Mouse (Mus musculus): Measurements from ENCODE around the gene Plod3.

Plod3 gene

DNA sequence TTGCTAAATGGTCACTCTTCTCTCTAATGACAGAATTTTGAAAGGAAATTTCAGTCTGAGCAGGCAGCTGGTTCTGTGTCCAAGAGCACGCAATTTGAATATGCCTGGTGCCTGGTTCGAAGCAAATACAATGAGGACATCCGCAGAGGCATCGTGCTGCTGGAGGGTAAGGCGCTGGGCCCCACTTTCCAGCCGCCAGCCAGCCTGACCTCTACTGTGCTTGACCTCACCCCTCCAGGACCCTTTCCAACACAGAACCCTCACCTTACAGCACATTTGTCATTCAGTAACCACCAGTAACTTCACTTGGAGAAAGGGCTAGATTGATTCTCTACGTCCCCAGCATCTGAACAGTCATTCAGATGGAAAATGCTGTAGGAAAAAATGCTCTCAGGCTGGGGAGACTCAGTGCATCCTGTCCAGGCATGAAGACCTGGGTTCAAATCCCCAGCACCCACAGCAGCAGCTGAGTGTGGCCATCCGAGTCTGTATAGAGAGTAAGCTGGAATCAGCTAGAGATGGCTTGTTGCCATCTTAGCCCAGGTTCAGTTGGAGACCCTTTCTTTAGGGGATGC lies 23.8 kb upstream of the Plod3 start:
- no peak for DNase-seq (ENCODE audit: low read depth, low spot score)

DNA sequence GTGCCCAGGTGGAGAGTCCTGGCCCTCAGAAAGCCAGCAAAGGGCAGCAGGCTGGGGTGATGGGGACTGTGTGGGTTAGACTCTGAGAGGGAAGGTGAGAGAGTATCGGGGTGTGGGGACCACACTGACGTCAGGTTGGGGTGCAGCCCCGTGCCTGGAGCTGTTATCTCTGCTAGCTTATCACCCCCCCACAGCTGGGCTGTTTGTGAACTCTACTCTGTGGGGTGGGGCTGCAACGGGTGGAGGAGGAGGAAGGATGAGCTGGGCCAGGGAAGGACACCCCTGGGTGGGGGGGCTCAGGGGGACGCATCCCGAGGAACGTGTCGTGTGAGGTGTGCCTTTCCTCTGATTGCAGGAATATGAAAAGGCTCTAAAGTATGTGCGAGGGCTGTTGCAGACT lies 21.6 kb upstream of the Plod3 start:
- DNase-seq (ENCODE audit: low read depth, low spot score) = no peak

DNA sequence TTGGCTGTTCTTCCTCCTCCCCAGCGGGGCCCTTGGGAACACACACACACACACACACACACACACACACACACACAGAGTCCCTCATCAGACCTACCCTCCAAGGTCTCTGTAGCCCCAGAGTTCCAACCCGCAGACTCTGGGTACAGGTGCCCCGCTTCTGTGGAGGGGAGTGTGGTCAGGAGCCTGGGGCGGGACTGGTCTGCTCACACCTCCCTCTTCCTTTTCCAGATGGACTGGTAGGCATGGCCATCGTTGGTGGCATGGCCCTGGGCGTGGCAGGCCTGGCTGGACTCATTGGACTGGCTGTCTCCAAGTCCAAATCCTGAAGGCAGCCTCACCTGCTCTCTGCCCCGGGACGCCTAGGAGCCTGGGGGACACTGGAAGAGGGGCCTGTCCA lies 21.1 kb upstream of the Plod3 start:
- DNase-seq (ENCODE audit: low read depth, low spot score) = no peak

DNA sequence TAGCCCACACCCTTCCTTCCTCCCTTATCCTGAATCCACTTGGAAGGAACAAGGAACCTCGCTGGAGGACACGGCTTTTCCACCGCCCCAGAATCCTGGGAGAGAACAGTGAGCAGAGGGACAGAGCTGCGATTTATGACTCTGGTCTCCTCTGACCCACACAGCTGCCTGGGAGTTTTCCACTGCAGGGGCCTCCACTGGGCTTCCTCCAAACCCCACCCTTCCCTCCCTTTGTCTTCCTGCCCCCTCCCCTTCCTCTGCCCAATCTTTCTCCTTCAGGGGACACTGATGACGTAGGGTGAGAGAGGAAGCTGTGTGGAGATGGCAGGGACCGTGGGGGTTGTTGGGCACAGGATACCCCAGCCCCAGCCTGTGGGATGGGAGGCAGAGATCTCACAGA lies 20.5 kb upstream of the Plod3 start, which contains the start of gene Cldn15:
TSS of gene Cldn15 (plus strand) at position 286 of the 400 bp plus-strand sequence.
- no peak for DNase-seq (ENCODE audit: low read depth, low spot score)

DNA sequence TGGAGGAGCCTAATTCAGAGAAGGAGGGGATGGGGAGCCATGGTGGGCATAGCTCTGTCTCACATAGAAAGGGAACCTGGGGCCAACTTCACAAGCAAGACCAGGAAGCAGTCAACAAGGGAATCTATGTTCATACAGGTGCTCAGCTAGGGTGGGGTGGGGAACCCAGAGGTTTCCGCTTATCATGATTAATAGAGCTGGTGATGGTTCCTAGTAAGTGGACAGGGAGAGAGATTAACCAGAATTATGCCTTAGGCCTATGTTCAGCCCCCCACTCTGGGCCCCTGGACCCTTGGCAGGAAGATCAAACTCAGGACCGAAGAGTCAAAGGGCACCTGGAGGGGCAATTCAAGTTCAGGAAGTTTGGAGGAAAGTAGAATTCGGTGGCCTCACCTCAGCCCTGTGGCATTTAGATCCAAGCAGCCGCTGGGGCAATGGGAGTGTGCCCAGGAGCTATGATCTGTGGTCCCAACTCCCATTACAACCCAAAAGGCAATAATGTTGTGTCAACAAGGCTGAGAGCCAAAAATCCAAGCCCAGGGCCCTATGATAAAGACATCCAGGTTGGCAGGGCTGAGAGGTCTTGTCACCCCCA lies 19.9 kb upstream of the Plod3 start:
- no peak for DNase-seq (ENCODE audit: low read depth, low spot score)

DNA sequence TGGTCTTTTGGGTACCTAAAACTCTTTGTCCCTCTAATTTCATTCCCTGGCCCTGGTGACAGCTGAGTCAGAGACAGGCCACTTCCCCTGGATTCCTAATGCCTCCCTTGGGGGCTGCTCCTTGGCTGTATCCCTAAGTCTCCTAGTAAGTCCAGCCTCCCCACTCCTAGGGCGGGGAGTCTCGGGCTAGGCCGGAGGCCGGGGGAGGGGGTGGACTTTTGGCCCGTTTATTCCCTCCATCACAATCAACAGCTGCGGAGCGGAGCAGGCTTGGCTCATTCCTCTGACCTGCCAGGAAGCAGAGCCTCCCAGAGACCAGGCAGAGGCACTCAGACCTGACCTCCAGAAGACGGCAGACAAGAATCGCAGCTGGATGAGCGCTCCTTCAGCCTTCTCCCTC lies 19.2 kb upstream of the Plod3 start:
- DNase-seq (ENCODE audit: low read depth, low spot score) = no peak

DNA sequence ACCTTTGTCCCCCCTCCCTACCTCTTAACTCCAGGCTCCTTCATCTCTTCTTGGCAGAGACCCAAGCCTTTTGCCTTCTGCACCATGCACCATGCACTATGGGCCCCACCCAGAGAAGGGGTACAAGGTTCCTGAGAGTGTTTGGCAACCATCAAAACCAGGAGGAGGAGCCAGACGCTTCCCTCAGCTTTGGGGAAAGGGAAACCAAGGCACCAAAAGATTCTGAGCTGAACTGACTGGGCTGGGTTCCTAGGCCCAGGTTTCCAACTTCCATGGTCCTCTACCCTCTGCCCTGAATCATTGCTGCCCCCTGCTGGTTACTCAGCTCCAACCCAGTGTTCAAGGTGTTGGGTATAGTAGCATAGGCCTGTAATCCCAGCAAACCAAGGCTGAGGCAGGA lies 16.1 kb upstream of the Plod3 start:
- no peak for DNase-seq (ENCODE audit: low read depth, low spot score)

DNA sequence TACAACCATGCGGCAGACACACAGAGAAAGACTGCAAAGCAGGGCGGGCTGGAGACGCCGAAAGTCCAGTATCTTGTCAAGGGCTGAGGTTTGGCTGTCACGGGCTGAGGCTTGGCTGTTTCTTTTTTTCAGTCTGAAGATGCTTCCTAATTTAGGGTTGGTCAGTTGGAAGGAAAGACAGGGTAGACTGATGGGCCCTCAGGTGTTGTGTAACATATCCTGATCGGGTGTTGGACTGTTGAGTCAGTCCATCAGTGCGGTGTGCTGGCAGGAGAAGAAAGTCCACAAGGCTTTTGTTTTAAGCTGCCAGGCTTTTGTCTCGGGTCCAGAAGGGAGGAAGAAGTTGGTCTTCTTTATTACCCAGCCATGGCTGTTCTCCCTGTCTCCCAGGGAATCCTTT lies 13.1 kb upstream of the Plod3 start:
- no peak for DNase-seq (ENCODE audit: low read depth, low spot score)

DNA sequence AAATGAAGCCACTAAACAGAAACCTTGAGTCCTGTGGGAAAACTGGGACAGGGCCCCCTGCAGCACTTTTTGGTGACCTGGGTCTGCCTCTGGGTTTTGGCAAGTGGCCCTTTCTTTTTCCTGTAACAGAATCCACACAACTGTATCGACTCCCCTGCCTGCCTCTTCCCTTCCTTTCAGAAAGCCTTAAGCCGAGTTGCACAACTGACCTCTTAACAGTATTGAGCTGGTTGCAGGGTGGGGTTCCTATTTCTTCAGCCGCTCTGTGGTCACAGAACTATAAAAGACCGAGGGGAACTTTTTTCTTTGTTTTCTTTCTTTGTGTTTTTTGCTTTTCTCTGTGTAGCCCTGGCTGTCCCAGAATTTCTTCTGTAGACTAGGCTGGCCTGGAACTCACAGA lies 9.1 kb upstream of the Plod3 start:
- DNase-seq (ENCODE audit: low read depth, low spot score) = no peak

DNA sequence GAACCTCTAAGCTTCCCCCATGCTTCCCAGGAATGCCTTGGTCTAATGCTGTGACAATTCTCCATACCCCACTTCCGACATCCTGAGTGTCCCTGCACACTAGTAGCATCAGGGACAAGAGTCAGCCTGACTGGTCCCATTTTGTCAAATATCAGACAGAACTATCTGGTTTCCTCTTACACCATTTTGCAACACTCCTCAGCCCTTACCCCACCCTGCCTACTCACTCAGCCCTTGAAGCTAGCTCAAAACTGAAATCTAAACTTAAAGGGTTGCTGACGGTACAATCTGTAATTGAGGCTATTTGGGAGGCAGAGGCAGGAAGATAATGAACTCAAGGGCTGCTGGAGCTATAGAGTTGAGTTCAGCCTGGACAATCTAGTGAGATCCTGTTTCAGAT lies 7.1 kb upstream of the Plod3 start:
- DNase-seq (ENCODE audit: low read depth, low spot score) = no peak

DNA sequence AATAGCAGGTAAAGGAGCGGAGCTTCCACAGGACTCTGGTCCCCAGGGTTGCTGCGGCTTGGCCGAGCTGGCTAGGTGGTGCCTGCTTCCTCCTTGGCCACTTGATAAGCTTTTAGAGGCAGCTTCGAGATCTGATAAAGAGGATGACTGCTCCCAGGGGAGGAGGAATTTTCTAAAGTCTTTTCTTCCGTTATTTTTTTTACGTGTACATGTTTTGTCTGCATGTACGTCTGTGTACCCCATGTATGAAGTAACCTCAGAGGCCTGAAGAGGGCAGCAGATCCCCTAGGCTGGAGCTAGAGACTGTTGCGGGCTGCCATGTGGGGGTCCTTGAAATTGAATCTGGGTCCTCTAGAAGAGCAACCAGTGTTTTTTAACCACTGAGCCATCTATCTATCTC lies 5.8 kb upstream of the Plod3 start:
- no peak for DNase-seq (ENCODE audit: low read depth, low spot score)

DNA sequence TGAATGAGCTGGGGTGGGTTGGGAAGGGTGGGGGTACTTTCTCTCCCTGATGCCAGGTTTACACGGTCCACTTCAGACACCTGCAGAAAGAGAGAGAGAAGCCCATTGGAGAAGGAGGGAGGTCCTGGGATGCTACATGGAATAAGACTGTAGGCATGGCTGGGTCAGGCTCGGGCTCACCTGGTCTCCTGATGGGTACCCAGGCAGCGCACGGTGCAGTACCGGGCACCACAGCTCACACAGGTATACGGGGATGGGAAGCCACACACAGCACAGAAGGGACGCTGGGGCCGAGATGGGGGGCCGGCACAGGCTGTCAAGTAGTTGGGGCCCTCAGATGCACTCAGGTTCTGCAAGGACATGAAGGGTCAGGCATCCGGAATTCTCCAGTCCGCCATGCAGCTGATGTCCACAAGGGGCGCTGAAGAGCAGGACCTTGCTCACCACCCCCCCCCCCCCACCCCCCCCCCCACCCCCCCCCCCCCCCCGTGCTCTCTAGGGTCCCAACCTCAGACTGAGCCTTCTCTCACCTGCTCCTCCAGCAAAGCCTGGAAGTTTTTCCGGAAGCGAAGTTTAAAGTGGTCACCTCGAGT lies 4.4 kb upstream of the Plod3 start:
- DNase-seq (ENCODE audit: low read depth, low spot score) = peak; percentile 37

DNA sequence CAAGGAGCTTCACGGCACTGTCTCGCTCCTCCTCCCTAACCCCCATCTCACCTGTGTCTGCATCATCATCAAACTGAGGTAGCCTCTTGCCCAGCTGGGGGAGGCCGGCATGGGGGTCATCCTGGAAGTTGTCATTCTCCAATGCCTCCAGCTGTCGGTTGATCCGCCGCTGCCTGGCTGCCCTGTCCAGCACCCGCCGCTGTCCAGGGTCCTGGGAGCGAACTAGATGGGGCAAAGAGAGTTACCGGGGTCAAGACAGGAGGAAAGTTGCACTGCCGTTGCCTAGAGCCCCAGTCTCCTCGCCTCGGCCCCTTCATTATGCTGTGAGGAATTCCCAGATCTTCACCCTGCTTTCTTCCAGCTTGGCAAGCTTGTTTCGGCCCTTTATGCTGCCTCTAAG lies 2.0 kb upstream of the Plod3 start:
- no peak for DNase-seq (ENCODE audit: low read depth, low spot score)

DNA sequence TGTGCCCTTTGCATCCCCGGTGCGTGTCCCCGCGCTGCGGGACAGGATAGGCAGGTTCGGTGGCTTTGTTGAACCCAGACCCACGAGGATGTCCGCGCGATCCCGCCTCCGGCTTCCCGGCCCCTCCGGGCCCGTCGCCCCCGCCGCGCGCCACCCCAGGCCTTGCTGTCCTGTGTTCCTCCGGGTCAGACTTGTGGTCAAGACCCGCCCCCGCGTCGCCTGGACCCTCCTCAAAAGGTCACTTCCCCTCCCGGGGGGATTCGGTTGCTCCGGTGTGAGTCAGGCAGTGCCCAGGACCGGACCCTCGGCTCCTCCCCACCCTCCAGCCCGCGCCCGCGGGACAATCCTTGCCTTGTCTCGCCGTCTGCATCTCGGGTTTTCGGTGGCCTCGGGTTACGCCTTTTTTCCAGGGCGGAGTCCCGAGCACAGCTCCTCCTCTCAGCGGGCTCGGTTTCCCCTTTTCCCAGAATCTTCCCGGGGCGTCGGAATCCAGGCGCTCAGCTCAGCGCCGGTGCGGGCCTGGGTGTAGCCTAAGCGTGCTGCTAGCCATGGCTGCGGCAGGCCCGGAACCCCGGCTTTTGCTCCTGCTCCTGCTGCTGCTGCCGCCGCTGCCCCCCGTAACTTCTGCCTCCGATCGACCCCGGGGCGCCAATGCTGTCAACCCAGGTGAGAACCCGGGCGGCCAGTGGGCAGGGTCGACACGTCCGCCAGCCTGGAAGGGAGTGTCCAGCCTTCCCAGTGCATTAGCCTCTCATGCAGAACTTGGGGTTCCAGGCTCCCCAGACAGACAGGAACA lies 517 bp downstream of the Plod3 start:
- DNase-seq (ENCODE audit: low read depth, low spot score) = no peak

DNA sequence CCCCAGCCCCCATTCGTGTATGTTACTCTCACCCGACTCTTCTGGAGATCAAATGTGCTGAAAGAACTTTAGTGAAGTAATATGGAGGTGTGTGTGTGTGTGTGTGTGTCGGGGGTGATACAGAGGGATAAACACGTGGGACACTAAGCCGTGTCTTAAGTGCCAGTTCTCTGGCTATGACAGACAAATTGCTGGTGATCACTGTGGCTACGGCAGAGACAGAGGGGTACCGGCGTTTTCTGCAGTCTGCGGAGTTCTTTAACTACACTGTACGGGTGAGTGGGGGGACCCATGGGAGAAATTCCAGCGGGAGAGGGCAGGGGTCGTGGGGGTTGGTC lies 1.1 kb downstream of the Plod3 start, which contains the start of gene Znhit1:
TSS of gene Znhit1 (minus strand) at position 88 of the 338 bp plus-strand sequence.
- DNase-seq (ENCODE audit: low read depth, low spot score) = no peak

DNA sequence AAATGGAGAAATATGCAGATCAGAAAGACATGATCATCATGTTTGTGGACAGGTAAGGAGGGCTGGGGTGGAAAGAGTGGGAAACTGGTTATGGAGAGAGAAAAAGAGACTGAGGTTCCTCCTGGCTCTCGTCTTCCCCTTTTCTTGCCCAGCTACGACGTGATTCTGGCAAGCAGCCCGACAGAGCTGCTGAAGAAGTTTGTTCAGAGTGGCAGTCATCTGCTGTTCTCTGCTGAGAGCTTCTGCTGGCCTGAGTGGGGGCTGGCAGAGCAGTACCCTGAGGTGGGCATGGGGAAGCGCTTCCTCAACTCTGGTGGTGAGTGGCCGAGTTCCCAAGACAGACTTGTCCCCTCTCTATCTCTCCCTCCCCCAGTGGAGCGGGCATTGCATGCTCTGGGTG lies 1.6 kb downstream of the Plod3 start:
- no peak for DNase-seq (ENCODE audit: low read depth, low spot score)

DNA sequence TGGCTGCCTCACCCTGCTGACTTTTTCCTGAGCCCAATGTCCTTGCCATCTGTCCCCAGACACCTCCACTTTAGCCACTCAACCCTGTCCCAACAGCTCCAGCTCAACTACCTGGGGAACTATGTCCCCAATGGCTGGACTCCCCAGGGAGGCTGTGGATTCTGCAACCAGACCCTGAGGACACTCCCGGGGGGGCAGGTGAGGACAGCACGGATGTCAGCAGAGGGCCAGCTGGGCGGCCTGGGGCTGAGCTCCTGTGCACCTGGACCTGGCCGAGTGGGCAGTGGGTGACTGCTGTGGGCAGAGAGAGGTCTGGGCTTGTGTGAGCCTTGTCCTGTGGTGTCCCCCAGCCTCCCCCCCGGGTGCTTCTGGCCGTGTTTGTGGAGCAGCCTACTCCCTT lies 3.0 kb downstream of the Plod3 start:
- no peak for DNase-seq (ENCODE audit: low read depth, low spot score)

DNA sequence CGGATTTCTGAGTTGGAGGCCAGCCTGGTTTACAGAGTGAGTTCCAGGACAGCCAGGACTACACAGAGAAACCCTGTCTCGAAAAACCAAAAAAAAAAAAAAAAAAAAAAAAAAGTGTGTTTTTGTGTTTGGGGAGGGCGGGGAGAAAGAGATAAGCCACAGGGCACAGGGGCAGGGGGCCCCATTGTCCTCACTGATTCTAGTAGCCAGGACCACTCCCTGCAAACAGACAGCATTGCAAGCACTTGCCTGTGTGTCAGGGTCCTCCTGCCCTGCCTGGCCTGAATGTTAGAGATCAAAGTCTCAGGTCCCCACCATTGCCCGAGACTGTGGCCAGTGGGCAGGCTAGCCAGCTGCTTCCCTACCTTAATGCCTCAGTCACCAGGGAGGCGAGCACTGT lies 12.6 kb downstream of the Plod3 start:
- no peak for DNase-seq (ENCODE audit: low read depth, low spot score)

DNA sequence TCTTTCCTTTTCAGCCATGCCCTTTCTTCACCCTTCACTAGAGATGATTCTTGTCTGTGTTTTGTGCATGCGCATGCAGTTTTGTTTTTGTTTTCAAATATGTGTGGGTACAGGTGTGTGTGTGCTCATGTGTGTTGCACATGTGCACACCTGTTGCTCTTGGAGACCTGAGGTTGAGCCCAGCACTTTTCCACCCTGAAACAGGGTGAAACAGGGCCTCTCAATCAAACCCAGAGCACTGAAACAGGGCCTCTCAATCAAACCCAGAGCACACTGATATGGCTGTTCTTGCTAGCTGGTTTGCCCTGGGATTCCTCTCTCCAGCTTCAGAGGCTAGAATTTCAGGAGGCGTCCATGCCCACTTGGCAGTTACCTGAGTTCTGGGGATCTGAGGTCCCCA lies 13.8 kb downstream of the Plod3 start:
- no peak for DNase-seq (ENCODE audit: low read depth, low spot score)

DNA sequence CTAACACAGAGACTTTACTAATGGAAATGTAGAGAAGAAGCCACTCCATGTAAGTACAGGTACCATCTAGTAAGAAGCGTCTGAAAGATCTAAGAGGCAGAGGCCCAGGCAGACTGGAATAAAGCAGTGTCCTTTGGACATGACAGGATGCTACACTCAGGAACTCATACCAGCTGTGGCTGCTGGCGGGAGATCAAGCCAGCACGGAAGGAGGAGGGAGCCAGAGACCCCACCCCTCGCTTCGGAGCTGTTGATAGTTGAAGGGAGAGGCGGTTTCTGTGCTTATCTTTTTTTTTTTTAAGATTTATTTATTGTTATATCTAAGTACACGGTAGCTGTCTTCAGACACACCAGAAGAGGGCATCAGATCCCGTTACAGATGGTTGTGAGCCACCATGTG lies 20.5 kb downstream of the Plod3 start:
- no peak for DNase-seq (ENCODE audit: low read depth, low spot score)

DNA sequence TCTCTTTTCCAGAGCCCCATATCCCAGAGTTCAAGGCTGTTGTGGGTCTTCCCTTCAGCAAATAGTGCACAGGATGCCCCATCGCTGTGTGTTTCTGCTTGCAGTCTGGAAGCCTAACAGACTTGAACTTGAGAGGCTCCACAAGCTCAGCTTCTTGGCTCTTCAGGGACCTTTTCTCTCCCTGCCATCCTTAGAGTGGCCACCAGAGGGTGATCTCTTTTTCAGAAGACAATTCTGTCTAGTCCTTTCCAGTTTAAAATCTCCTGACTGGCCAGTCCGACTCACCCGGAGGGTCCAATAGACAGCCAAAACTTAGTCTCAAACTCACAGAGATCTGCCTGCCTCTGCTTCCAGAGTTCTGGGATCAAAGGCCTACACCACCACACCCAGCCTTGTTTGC lies 23.2 kb downstream of the Plod3 start:
- DNase-seq (ENCODE audit: low read depth, low spot score) = no peak

DNA sequence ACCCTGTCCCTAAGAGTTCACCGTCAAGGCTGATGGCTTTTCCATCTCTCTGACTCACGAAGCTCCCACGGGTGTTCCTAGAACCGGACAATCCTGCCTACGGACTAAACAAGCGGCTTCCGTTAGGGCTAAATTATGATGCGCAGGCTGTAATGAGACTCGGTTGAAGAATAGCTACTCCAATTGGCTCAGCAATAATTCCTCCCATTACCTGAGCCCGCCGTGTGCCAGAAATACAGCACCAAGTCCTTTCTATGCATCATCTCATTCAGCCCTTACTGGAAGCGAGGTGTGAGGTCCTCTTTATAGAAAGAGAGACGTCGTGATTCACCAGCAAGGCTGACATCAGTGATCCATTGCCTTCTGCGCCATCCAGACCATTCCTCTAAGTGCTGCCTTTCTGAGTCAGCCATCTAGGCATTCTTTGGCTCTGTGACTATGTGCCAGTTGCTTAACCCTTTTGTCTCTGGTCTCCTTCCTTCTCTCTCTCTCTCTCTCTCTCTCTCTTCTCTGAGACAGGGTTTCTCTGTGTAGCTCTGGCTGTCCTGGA lies 25.7 kb downstream of the Plod3 start:
- DNase-seq (ENCODE audit: low read depth, low spot score) = no peak

DNA sequence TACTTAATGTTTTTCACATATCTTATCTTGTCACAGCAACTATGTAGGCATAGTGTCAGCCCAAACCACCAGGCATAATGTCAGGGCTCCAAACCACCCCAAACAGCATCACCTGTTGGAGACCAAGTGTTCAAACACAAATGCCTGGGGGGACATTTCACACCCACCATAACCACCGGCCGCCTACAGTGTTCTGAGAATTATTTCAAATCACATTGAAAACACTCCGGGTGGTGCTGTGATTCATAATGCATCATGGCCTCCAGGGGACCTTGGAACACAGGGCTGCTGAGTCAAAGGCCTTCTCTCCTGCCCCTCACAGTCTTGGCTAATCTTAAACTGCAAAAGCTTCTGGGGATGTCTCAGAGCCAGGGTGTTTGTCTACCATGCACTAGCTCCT lies 29.1 kb downstream of the Plod3 start:
- no peak for DNase-seq (ENCODE audit: low read depth, low spot score)
